Mouse (Mus musculus) kidney, adult 11 months (tissue): ENCODE data around the gene E2f4.

Experiments used
- DNase-seq: peaks from one replicate; pipeline ENCODE4 v3.0.0; 2022

Gene E2f4

GRCm38 (mm10) chr8:105294776-105295175, 2.7 kb upstream of the E2f4 start:
- DNase-seq: no peak

DNA sequence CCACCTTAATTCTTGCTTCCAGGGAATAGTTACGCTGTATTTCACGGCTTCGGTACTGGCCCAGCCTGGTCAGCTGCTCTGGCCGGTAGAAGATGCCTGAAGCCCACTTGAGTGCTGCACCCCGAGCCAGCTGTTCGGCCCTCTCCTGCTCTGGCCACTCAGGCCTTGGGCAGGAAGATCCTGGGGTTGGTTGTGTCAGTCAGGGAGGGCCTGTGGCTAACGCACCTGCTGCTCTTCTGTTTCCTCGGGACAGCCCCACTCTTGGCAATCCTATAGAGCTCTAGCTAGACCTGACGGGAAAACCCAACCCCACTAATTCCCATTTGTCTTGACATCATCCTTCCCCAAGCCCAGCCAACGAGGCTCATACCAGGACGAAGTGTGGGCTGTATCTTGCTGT, 2.2 kb upstream of the E2f4 start:
- no peak for DNase-seq

- no peak for DNase-seq
These were observed 1.4 kb upstream of the E2f4 start, which contains the start of gene Exoc3l for GRCm38 (mm10) chr8:105295895-105296573. TSS of gene Exoc3l (minus strand) at chr8:105296101.

GRCm38 (mm10) chr8:105298351-105299252, 1.1 kb downstream of the E2f4 start:
- peak; percentile 12 for DNase-seq

DNA sequence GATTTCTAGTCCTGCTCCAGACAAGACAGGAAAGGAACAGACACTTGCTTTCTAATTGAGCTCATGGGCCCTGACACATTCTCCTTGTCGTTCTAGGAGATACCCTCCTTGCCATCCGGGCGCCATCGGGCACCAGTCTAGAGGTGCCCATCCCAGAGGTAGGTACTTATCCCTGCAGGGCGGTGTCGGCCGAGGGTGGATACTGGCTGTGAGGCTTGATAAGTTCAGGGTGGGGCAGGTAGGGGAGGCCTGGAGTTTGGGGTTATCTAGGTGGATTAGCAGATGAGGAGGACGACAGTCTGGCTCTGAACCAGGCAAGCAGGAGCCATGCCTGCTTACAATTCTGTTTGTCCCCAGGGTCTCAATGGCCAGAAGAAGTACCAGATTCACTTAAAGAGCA, 2.5 kb downstream of the E2f4 start:
- peak; percentile 16 for DNase-seq

DNA sequence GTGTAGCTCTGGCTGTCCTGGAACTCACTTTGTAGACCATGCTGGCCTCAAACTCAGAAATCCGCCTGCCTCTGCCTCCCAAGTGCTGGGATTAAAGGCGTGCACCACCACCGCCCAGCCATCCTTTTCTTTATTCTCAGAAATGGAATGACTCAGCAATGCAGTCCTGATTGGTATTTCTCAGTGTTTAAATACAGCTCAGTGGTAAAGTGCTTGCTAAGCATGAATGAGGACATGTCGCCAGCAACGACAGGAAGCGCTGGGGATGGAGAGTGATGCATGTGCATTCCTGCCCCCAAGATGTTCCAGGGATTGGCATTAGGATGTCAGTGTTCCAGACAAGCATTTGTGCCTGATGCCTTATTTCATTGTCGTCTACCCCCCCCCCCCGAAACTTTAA, 5.9 kb downstream of the E2f4 start:
- DNase-seq: no peak

GRCm38 (mm10) chr8:105303874-105304273, 6.4 kb downstream of the E2f4 start:
- DNase-seq: no peak

DNA sequence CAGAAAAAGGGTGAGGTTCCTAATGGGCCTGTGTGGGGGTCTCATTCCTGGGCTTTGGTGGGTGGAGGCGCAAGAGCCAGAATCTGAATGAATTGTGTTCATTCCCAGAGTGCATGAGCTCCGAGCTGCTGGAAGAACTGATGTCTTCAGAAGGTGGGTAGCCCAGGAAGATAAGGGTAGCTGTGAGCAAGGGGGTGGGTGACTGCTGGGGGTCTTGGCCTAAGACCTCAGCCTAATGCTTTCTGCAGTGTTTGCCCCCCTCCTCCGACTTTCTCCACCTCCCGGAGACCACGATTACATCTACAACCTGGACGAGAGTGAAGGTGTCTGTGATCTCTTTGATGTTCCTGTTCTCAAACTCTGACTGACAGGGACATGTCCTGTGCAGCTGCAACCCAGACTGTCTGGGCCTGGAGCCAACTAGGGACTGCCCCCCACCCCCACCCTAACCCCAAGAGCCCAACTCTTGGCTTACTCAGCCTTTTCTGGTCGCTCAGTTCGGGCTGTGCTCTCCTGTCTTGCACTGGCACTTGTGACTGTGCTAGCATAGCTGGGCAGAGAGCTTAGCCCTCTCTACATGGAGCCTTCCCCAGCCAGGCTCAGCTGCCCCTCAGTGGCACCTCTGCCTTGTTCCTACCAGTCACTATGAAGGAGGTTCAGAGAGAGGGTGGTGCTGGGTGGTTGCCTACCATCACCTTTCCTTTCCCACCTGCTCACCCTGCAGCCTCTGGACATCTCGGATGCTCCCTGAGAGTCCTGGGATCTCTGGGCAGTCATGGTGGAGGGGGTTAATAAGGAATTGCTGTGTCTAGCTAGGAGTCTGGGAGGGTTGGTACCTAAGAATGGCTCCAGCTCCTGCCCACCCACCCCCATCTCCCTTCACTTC, 7.1 kb downstream of the E2f4 start:
- peak; percentile 9 for DNase-seq

GRCm38 (mm10) chr8:105305211-105306145, 8.0 kb downstream of the E2f4 start, which contains the start of gene Elmo3:
TSS of gene Elmo3 (plus strand) at chr8:105305601.
- peak; percentile 94 for DNase-seq

- no peak for DNase-seq
These were observed 8.8 kb downstream of the E2f4 start for GRCm38 (mm10) chr8:105306146-105306691.

- DNase-seq: no peak
These were observed 10.2 kb downstream of the E2f4 start for GRCm38 (mm10) chr8:105307670-105308069.

- DNase-seq: no peak
These were observed 11.0 kb downstream of the E2f4 start for GRCm38 (mm10) chr8:105308428-105308827.

DNA sequence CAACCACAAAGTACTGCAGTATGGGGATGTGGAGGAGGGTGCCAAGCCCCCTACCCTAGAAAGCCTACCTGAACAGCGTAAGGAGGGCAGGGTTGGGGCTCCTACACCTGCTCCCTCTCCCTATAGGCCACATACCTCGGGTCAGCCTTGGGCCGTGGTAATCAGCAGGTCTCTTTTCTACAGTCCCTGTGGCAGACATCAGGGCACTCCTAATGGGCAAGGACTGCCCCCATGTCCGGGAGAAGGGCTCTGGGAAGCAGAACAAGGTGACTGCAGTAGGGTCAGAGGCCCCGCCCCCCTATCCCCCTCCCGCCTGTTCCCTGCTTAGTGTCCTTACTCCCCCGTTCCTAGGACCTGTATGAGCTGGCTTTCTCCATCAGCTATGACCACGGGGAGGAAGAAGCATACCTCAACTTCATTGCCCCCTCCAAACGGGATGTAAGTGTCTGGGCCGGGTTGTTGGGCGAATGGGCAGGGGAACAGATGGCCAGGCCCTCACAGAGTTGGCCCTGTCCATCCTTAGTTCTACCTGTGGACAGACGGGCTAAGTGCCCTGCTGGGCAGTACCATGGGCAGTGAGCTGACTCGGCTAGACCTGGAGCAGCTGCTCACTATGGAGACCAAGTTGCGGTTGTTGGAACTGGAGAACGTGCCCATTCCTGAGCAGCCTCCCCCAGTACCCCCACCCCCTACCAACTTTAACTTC, 11.8 kb downstream of the E2f4 start:
- no peak for DNase-seq

DNA sequence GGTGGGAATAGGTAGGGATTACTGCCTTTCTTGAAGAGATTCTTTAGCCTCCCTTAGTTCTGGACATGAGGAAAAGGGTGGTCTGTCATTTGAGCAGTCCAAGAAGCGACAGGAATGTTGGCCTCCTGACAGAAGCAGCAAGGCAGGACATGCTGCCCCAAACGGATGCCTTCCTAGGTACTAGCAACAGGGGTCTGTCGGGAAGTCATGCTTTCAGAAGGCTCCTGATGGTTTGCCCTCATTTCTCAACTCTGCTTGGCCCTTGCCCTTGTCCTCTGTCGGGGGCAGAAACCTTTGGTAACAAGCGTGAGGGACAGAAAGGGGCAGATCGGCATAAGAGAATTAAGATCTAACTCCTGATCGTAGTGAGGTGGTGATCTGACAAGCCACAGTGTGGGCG, 12.7 kb downstream of the E2f4 start:
- DNase-seq: no peak

GRCm38 (mm10) chr8:105311718-105312117, 14.3 kb downstream of the E2f4 start:
- no peak for DNase-seq

- no peak for DNase-seq
These were observed 15.5 kb downstream of the E2f4 start for GRCm38 (mm10) chr8:105312891-105313481.

DNA sequence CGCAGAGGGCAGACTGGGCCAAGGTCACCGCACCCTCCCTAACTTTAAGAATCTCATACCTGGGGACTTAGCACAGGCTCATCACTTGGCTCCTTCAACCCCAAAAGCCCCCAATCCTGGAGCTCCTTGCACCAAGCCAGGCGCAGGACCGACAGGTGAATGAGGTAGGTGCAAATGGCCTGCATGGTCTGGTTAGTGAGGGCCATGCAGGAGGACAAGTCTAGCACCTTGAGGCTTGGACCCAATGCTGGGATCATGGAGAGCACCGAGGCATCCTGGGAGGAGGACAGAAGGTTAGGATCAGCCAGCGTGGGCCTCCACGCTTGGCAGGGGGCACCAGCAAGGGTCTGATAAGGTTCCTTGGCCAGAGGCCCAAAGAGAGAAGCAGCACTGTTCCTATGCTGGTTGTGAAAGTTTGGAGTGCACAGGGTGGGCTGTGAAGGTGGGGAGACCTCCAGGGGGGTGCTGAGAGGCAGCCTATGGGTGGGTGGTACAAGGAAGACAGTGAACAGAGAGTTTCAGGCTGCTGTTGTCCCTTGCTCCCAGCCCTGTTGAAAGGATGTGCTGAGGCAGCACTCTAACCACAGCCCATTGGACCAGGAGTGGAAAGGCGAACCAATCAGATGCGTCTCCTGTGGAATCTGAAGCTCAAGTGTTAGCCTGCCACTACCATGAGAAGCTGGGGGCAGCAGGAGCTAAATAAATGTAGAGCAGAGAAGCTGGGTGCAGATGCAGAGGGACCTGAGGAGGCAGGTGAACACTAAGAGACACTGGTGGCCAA, 16.3 kb downstream of the E2f4 start:
- no peak for DNase-seq

- DNase-seq: no peak
These were observed 17.8 kb downstream of the E2f4 start for GRCm38 (mm10) chr8:105315073-105315769.

DNA sequence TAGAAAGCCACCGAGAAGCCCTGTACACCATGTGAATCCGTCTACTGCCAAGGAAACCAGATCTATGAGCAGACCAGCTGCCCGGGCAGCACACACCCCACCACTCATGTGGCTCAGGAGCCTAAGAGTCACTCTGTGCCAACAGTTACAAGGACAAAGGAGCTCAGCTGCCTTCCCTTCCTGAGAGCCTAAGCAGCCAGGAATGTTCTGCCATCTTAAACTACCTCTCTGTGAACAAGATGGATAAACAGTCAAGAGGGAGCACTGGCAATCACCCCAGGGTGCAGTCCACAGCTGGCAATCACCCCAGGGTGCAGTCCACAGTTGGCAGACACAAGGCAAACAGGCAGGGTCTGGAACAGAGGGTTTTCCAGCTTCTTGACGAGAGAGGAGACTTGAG, 20.5 kb downstream of the E2f4 start:
- no peak for DNase-seq
